Mouse (Mus musculus) cerebellum, adult 8-10 months (tissue): ENCODE measurements around the gene Ammecr1.

Experiments
- DNase-seq: peaks from one replicate; pipeline ENCODE4 v3.0.0; 2022

The Ammecr1 gene

GRCm38 (mm10) chrX:142828184-142828908 is 138.2 kb downstream of the Ammecr1 start:
- DNase-seq: no peak

- no peak for DNase-seq
Observed at GRCm38 (mm10) chrX:142827644-142828043, 138.9 kb downstream of the Ammecr1 start.

GRCm38 (mm10) chrX:142825309-142825708 is 141.2 kb downstream of the Ammecr1 start:
- DNase-seq: no peak

GRCm38 (mm10) chrX:142821846-142822245 is 144.7 kb downstream of the Ammecr1 start:
- DNase-seq: peak; percentile 20

GRCm38 (mm10) chrX:142821239-142821638 is 145.3 kb downstream of the Ammecr1 start:
- DNase-seq: no peak

GRCm38 (mm10) chrX:142818057-142818682 is 148.4 kb downstream of the Ammecr1 start:
- peak; percentile 50 for DNase-seq

GRCm38 (mm10) chrX:142813146-142813545 is 153.4 kb downstream of the Ammecr1 start:
- peak; percentile 34 for DNase-seq

GRCm38 (mm10) chrX:142808411-142808810 is 158.1 kb downstream of the Ammecr1 start:
- DNase-seq: peak; percentile 65

GRCm38 (mm10) chrX:142806620-142807061 is 159.9 kb downstream of the Ammecr1 start:
- peak; percentile 27 for DNase-seq

GRCm38 (mm10) chrX:142806126-142806525 is 160.4 kb downstream of the Ammecr1 start:
- no peak for DNase-seq

- DNase-seq: peak; percentile 51
Observed at GRCm38 (mm10) chrX:142804596-142804995, 161.9 kb downstream of the Ammecr1 start.
